Mouse (Mus musculus) liver, embryonic 14.5 days (tissue): ENCODE measurements at regions not wholly inside any gene's neighbourhood (a gene's known extent, or its start where the extent isn't known, plus 50 kb on each side); places are given as distances from the start of the nearest gene placed in this dataset.

Source experiments
- ATAC-seq: fragments of 200-750 bp; cut with Nextera tagmentation; 2 replicates; pipeline ENCODE4 v1.8.0; 2017; ENCODE audit warnings: moderate number of reproducible peaks, mild to moderate bottlenecking, moderate library complexity; ENCODE audit not compliant: insufficient read depth
- DNase-seq, 3 experiments: peaks; one replicate each; pipeline ENCODE4 v3.0.0-alpha.2; 2012 to 2013; ENCODE audit warnings: low read depth in 3 of 3, low spot score in 3 of 3
- H3K27ac ChIP-seq: fragments of 300-500 bp; sonication (generic); 2 replicates; pipeline ENCODE4 v1.5.1; 2014; ENCODE audit warnings: moderate library complexity, mild to moderate bottlenecking, control low read depth, inconsistent platforms
- H3K27me3 ChIP-seq: fragments of 300-500 bp; sonication (generic); 2 replicates; pipeline ENCODE4 v1.6.1; 2014; ENCODE audit warnings: mild to moderate bottlenecking, low read length, moderate library complexity; ENCODE audit not compliant: control insufficient read depth, insufficient read depth
- H3K36me3 ChIP-seq: fragments of 300-500 bp; sonication (generic); replicated peaks from 2 replicates; pipeline ENCODE4 v1.6.1; 2014; ENCODE audit warnings: low read depth; ENCODE audit not compliant: control insufficient read depth, insufficient read depth
- H3K4me1 ChIP-seq, 2 experiments: fragments of 200-500 bp in 1 of 2; fragments of 300-500 bp in 1 of 2; sonication (generic) in 1 of 2; replicated peaks; 2 replicates each; pipeline ENCODE4 v1.6.1; 2012 to 2014; ENCODE audit warnings: antibody characterized with exemption in 1 of 2, inconsistent platforms in 1 of 2, low read length in 1 of 2; ENCODE audit not compliant: control insufficient read depth in 2 of 2, insufficient read depth in 2 of 2
- H3K4me2 ChIP-seq: fragments of 300-500 bp; sonication (generic); 2 replicates; pipeline ENCODE4 v1.6.1; 2014; ENCODE audit warnings: low read depth, mild to moderate bottlenecking, control low read depth, moderate library complexity
- H3K4me3 ChIP-seq, 2 experiments: fragments of 200-500 bp in 1 of 2; fragments of 300-500 bp in 1 of 2; sonication (generic) in 1 of 2; 2 replicates each; pipeline ENCODE4 v1.5.1; 2012 to 2014; ENCODE audit warnings: low read depth in 2 of 2, low read length in 2 of 2, mild to moderate bottlenecking in 2 of 2, control low read depth in 1 of 2, inconsistent platforms in 1 of 2, moderate library complexity in 1 of 2; ENCODE audit not compliant: insufficient read depth in 1 of 2
- H3K9ac ChIP-seq: fragments of 300-500 bp; sonication (generic); replicated peaks from 2 replicates; pipeline ENCODE4 v1.6.1; 2014; ENCODE audit warnings: mild to moderate bottlenecking, control low read depth, moderate library complexity
- H3K9me3 ChIP-seq: fragments of 300-500 bp; sonication (generic); 2 replicates; pipeline ENCODE4 v1.6.1; 2016; ENCODE audit warnings: low read length, mixed read lengths; ENCODE audit not compliant: control insufficient read depth
- CTCF ChIP-seq: IDR thresholded peaks from 2 replicates; pipeline ENCODE4 v1.5.1; 2016; ENCODE audit warnings: antibody characterized with exemption, low read depth, control low read depth
- EP300 ChIP-seq: IDR thresholded peaks from 2 replicates; pipeline ENCODE4 v1.6.1; 2016; ENCODE audit warnings: antibody characterized with exemption, low read depth
- WGBS: fragments of 180-500 bp; shearing (Covaris S2); extraction: QIAGEN DNeasy Blood & Tissue Kit; methylation state at CpG from one replicate; pipeline ENCODE4 v1.1.7; 2014; ENCODE audit not compliant: insufficient replicate concordance; 5-methylcytosine and 5-hydroxymethylcytosine counted together

DNA sequence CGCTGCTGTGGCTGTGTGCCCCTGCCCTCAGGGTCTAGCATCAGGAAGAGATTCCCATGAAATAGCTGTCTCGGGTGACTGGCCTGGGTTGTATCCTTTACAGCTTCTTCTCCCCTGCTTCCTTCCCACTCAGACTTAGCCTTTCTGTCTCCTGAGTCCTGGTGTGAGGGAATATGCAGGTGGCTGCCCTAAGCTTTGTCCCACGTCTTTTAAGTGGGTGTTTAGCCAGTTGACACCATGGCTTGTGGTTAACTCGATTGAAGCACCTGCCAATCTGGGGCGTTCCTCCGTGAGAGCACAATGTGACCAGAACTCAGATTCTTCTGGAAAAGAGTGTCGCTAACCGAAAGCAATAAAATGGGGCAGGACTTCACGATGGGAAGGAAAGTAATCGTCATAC lies 369.4 kb upstream of the 3110018I06Rik start:
- DNase-seq = no peak
- no peak for ATAC-seq
- H3K4me1 ChIP-seq = no peaks in the 10 kb centered on the region
- TF ChIP-seq CTCF (no peak), EP300 (no peak)
- H3K27ac ChIP-seq = no peak overlapping the region
- H3K27me3 ChIP-seq = no peaks in the 10 kb centered on the region
- no peak overlapping the region for H3K4me2 ChIP-seq
- WGBS = 59% methylated on average over 10 of the region's 10 CpGs
- H3K9ac ChIP-seq = no peak overlapping the region
- H3K9me3 ChIP-seq = no peaks in the 10 kb centered on the region
- H3K36me3 ChIP-seq = no peaks in the 10 kb centered on the region
- H3K4me3 ChIP-seq = no peak overlapping the region

GRCm38 (mm10) chr12:107120486-107121186 lies 367.8 kb upstream of the 3110018I06Rik start:
- Histone ChIP-seq H3K36me3 (no peaks in the 10 kb centered on the region), H3K27me3 (no peaks in the 10 kb centered on the region), H3K9me3 (no peaks in the 10 kb centered on the region), H3K27ac (no peak overlapping the region), H3K4me2 (no peak overlapping the region), H3K4me1 (no peaks in the 10 kb centered on the region), H3K4me3 (no peak overlapping the region), H3K9ac (no peak overlapping the region)
- WGBS = 71% methylated on average over 21 of the region's 21 CpGs
- no peak for DNase-seq
- no peak for ATAC-seq
- TF ChIP-seq CTCF (no peak), EP300 (no peak)

DNA sequence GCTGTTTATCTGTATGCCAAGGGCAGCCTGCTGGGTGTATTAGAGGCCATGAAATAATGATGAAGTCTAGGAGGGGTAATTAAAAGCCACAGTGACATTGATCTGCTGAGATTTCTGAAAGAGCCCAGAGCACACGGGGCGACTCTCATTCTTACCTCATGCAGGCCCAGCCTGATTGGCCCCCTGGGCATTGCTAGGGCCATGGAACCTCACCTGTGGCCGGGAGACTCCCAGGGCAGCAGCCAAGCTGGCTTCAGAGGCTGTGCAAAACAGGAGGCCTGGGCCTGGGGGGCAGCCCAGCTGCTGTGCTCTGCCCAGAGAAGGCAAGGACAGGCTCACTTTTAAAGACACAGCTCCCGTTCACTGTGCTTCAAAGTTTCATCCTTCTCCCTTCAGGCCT lies 366.4 kb upstream of the 3110018I06Rik start:
- Histone ChIP-seq H3K27me3 (no peaks in the 10 kb centered on the region), H3K27ac (no peak overlapping the region), H3K4me2 (no peak overlapping the region), H3K9ac (no peak overlapping the region), H3K9me3 (no peaks in the 10 kb centered on the region), H3K4me1 (no peaks in the 10 kb centered on the region), H3K36me3 (no peaks in the 10 kb centered on the region), H3K4me3 (no peak overlapping the region)
- no peak for TF ChIP-seq CTCF
- TF ChIP-seq EP300 = no peak
- DNase-seq = no peak
- ATAC-seq = no peak
- 47% methylated on average over 4 of the region's 4 CpGs for WGBS

GRCm38 (mm10) chr12:107123661-107124060 lies 364.8 kb upstream of the 3110018I06Rik start:
- ATAC-seq = no peak
- no peak for DNase-seq
- Histone ChIP-seq H3K4me2 (no peak overlapping the region), H3K9me3 (no peaks in the 10 kb centered on the region), H3K27me3 (no peaks in the 10 kb centered on the region), H3K4me1 (no peaks in the 10 kb centered on the region), H3K9ac (no peak overlapping the region), H3K36me3 (no peaks in the 10 kb centered on the region), H3K27ac (no peak overlapping the region), H3K4me3 (no peak overlapping the region)
- 67% methylated on average over 8 of the region's 8 CpGs for WGBS
- TF ChIP-seq EP300 = no peak
- no peak for TF ChIP-seq CTCF

- ATAC-seq (no peak), DNase-seq (no peak)
- Histone ChIP-seq H3K9me3 (no peaks in the 10 kb centered on the region), H3K4me3 (no peak overlapping the region), H3K4me1 (no peaks in the 10 kb centered on the region), H3K27ac (no peak overlapping the region), H3K9ac (no peak overlapping the region), H3K36me3 (no peaks in the 10 kb centered on the region), H3K4me2 (no peak overlapping the region), H3K27me3 (no peaks in the 10 kb centered on the region)
- 81% methylated on average over 17 of the region's 17 CpGs for WGBS
- TF ChIP-seq CTCF = no peak
- no peak for TF ChIP-seq EP300
Observed at GRCm38 (mm10) chr12:107124263-107124885, 364.1 kb upstream of the 3110018I06Rik start.
